Mouse (Mus musculus) CH12.LX (cell line): ENCODE results near the gene Sec24a. TPM values are rescaled to one million over a fixed set of nuclear protein-coding genes. Genes with fewer than 3 reads are reported as not detected.

Experiments
- DNase-seq: peaks from one replicate; pipeline ENCODE4 v3.0.0-alpha.2; 2013; ENCODE audit errors: extremely low read depth
- H3K27ac ChIP-seq: 2 replicates; pipeline ENCODE4 v1.5.1; 2012; ENCODE audit warnings: low read depth, mild to moderate bottlenecking, control low read depth, moderate library complexity; ENCODE audit not compliant: insufficient read depth
- H3K27me3 ChIP-seq: replicated peaks from 2 replicates; pipeline ENCODE3; 2012; ENCODE audit warnings: inconsistent platforms
- H3K36me3 ChIP-seq, 2 experiments: replicated peaks in 1 of 2; 2 replicates each; pipeline versions ENCODE3 to v1.6.1; 2012; ENCODE audit warnings: inconsistent platforms in 1 of 2, low read length in 1 of 2, mild to moderate bottlenecking in 1 of 2, mixed read lengths in 1 of 2, moderate library complexity in 1 of 2; ENCODE audit not compliant: control insufficient read depth in 1 of 2, insufficient read depth in 1 of 2
- H3K4me1 ChIP-seq, 2 experiments: 2 replicates each; pipeline ENCODE4 v1.6.1; 2012; ENCODE audit warnings: inconsistent platforms in 1 of 2, moderate library complexity in 1 of 2; ENCODE audit not compliant: insufficient read depth in 2 of 2, control insufficient read depth in 1 of 2
- H3K4me2 ChIP-seq: 2 replicates; pipeline ENCODE4 v1.6.1; 2012; ENCODE audit warnings: low read depth, mild to moderate bottlenecking, control low read depth; ENCODE audit not compliant: poor library complexity, insufficient read depth, severe bottlenecking
- H3K4me3 ChIP-seq, 3 experiments: fragments of 150-350 bp in 1 of 3; sonication (generic) in 1 of 3; replicated peaks in 1 of 3; 2 replicates each; pipeline versions ENCODE3 to v1.5.1; 2011 to 2012; ENCODE audit warnings: low read depth in 2 of 3, low read length in 2 of 3, mild to moderate bottlenecking in 2 of 3, moderate library complexity in 2 of 3, control low read depth in 1 of 3, improper control_type of control experiment in 1 of 3, inconsistent platforms in 1 of 3, mixed read lengths in 1 of 3; ENCODE audit not compliant: poor library complexity in 1 of 3
- H3K79me2 ChIP-seq: replicated peaks from 2 replicates; pipeline ENCODE4 v1.6.1; 2012; ENCODE audit warnings: mild to moderate bottlenecking, moderate library complexity; ENCODE audit not compliant: control insufficient read depth, poor library complexity, insufficient read depth, severe bottlenecking; ENCODE audit errors: extremely low read depth
- H3K9ac ChIP-seq: 2 replicates; pipeline ENCODE4 v1.6.1; 2012; ENCODE audit warnings: low read depth, mild to moderate bottlenecking, control low read depth, moderate library complexity; ENCODE audit not compliant: insufficient read depth
- H3K9me3 ChIP-seq: replicated peaks from 2 replicates; pipeline ENCODE3; 2012; ENCODE audit warnings: low read length, inconsistent platforms, mixed read lengths
- BHLHE40 ChIP-seq: IDR thresholded peaks from 2 replicates; pipeline ENCODE4 v1.6.1; 2011; ENCODE audit warnings: mild to moderate bottlenecking, low read depth, low read length, improper control_type of control experiment
- IRF4 ChIP-seq: IDR thresholded peaks from 2 replicates; pipeline ENCODE4 v1.6.1; 2014; ENCODE audit warnings: low read depth, mild to moderate bottlenecking, inconsistent platforms, low read length, improper control_type of control experiment
- JUN ChIP-seq: IDR thresholded peaks from 2 replicates; pipeline ENCODE4 v1.6.1; 2011; ENCODE audit warnings: low read depth, mild to moderate bottlenecking, low read length, improper control_type of control experiment, moderate library complexity; ENCODE audit not compliant: insufficient read depth
- MAFK ChIP-seq: IDR thresholded peaks from 2 replicates; pipeline ENCODE4 v1.6.1; 2011; ENCODE audit warnings: low read length, improper control_type of control experiment; ENCODE audit not compliant: insufficient replicate concordance
- MAZ ChIP-seq: IDR thresholded peaks from 2 replicates; pipeline ENCODE4 v1.6.1; 2012; ENCODE audit warnings: low read depth, mild to moderate bottlenecking, inconsistent platforms, low read length, improper control_type of control experiment, moderate library complexity
- MXI1 ChIP-seq: IDR thresholded peaks from 2 replicates; pipeline ENCODE4 v1.6.1; 2011; ENCODE audit warnings: mild to moderate bottlenecking, low read depth, low read length, improper control_type of control experiment
- POLR2AphosphoS2 ChIP-seq: IDR thresholded peaks from 2 replicates; pipeline ENCODE4 v1.6.1; 2011; ENCODE audit warnings: low read depth, low read length, improper control_type of control experiment
- RAD21 ChIP-seq: IDR thresholded peaks from 2 replicates; pipeline ENCODE4 v1.6.1; 2011; ENCODE audit warnings: low read depth, mild to moderate bottlenecking, low read length, improper control_type of control experiment, moderate library complexity
- UBTF ChIP-seq: IDR thresholded peaks from 2 replicates; pipeline ENCODE4 v1.6.1; 2012; ENCODE audit warnings: low read depth, mild to moderate bottlenecking, inconsistent platforms, low read length, improper control_type of control experiment, moderate library complexity
- USF1 ChIP-seq: IDR thresholded peaks from 2 replicates; pipeline ENCODE4 v1.6.1; 2014; ENCODE audit warnings: low read depth, mild to moderate bottlenecking, inconsistent platforms, low read length, improper control_type of control experiment
- ZKSCAN1 ChIP-seq: IDR thresholded peaks from 2 replicates; pipeline ENCODE4 v1.6.1; 2012; ENCODE audit warnings: low read depth, inconsistent platforms, low read length, improper control_type of control experiment, borderline replicate concordance
- ZMIZ1 ChIP-seq: IDR thresholded peaks from 2 replicates; pipeline ENCODE4 v1.6.1; 2012; ENCODE audit warnings: low read depth, mild to moderate bottlenecking, inconsistent platforms, low read length, improper control_type of control experiment
- ZNF384 ChIP-seq: IDR thresholded peaks from 2 replicates; pipeline ENCODE4 v1.6.1; 2012; ENCODE audit warnings: low read depth, low read length, improper control_type of control experiment, inconsistent platforms
- dilution Hi-C: fragments of 300-500 bp; cut with MboI; formaldehyde crosslinking; loops from 2 replicates; pipeline ENCODE4 v1.14.3; 2020; ENCODE audit warnings: low sequenced_read_pairs; ENCODE audit not compliant: extremely low pct_unique_long_range_greater_than_20kb, extremely low pct_ligation_motif_present
- in situ Hi-C: fragments of 300-500 bp; cut with MboI; formaldehyde crosslinking; loops from 3 replicates; pipeline ENCODE4 v1.14.3; 2019; ENCODE audit warnings: low sequenced_read_pairs, low pct_ligation_motif_present, low pct_unique_long_range_greater_than_20kb, mixed read lengths
- polyA plus RNA-seq: library from polyadenylated mRNA; unstranded; fragments of >175 nt; gene quantifications from 2 replicates; pipeline ENCODE4 v1.2.1, GENCODE M21; 2012; ENCODE audit warnings: low read depth; ENCODE audit not compliant: insufficient read length
- total RNA-seq, 2 experiments: library from RNA; depleted of rRNA; stranded (reverse); fragments of 300-350 nt in 1 of 2; fragments of >200 nt in 1 of 2; gene quantifications; 2 replicates each; pipeline ENCODE4 v1.2.3; 2012 to 2014

Sec24a gene
- total and polyA plus RNA-seq, 3 experiments = 5.5 to 16.8 (median 6.3) TPM

DNA sequence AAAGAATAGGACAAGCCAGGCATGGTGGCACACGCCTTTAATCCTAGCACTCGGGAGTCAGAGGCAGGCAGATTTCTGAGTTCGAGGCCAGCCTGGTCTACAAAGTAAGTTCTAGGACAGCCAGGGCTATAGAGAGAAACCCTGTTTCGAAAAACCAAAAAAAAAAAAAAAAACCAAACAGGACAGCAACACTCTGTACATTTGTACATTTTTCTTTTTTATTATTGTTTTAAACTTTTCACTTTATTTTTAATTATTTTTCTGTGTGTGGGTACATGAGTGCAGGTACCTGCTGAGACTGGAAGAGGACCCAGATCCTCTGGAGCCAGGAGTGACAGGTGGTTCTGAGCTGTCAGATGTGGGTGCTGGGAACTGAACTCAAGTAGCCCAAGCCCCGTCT lies 88.0 kb downstream of the Sec24a start:
- TF ChIP-seq ZNF384 = peak; percentile 54
- no peak for TF ChIP-seq RAD21
- no peak overlapping the region for H3K9ac ChIP-seq
- H3K4me3 ChIP-seq = no peak overlapping the region
- H3K27me3 ChIP-seq = no peaks in the 10 kb centered on the region
- in situ Hi-C loops (no loop called here), dilution Hi-C loops (no loop called here)
- no peak for DNase-seq
- no peaks in the 10 kb centered on the region for H3K36me3 ChIP-seq
- H3K4me1 ChIP-seq = peaks cover 0 to 17% of the 10 kb centered on the region in 2 experiments; a peak in 2 of 4 replicates
- no peak overlapping the region for H3K27ac ChIP-seq
- H3K4me2 ChIP-seq = no peak overlapping the region
- no peaks in the 10 kb centered on the region for H3K9me3 ChIP-seq
- no peaks in the 10 kb centered on the region for H3K79me2 ChIP-seq

DNA sequence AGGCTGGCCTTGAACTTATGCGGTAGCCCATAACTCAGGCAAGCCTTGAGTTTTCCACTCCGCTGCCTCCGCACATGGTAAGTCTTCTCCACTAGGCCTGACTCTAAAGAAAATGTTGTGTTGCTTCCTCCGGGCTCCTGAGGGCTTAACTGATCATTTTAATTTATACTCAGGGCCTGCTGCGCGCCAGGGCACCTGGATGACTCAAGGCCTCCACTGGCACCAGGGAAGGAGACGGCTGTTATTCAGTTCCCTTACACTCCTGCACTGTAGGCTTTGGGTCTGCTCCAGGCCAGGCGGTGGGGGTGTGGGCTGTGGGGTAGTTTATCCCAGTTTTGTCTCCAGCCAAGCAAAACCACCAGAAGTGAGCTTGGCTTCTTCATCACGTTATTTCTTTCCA lies 90.1 kb downstream of the Sec24a start:
- dilution Hi-C loops = no loop called here
- H3K27ac ChIP-seq = no peak overlapping the region

GRCm38 (mm10) chr11:51671376-51671775 lies 92.1 kb downstream of the Sec24a start:
- no peaks in the 10 kb centered on the region for H3K36me3 ChIP-seq
- H3K4me2 ChIP-seq = no peak overlapping the region
- H3K9me3 ChIP-seq = no peaks in the 10 kb centered on the region
- H3K9ac ChIP-seq = no peak overlapping the region
- dilution Hi-C loops = no loop called here
- no peak overlapping the region for H3K4me3 ChIP-seq
- TF ChIP-seq MAFK (no peak), ZKSCAN1 (no peak), USF1 (no peak), ZMIZ1 (no peak), JUN (no peak), MAZ (no peak)
- H3K27ac ChIP-seq = no peak overlapping the region
- no peaks in the 10 kb centered on the region for H3K79me2 ChIP-seq
- no peaks in the 10 kb centered on the region for H3K27me3 ChIP-seq
- in situ Hi-C loops = no loop called here
- DNase-seq = no peak
- peaks cover 0 to 9% of the 10 kb centered on the region in 2 experiments; a peak in 2 of 4 replicates for H3K4me1 ChIP-seq

More for the DNA sequence above, 90.1 kb downstream of the Sec24a start:
- in situ Hi-C loops = no loop called here
- no peaks in the 10 kb centered on the region for H3K79me2 ChIP-seq
- no peak overlapping the region for H3K4me3 ChIP-seq
- no peak overlapping the region for H3K9ac ChIP-seq
- H3K4me2 ChIP-seq = no peak overlapping the region
- H3K27me3 ChIP-seq = no peaks in the 10 kb centered on the region
- H3K9me3 ChIP-seq = no peaks in the 10 kb centered on the region
- TF ChIP-seq BHLHE40 (no peak), MXI1 (no peak), ZNF384 (no peak), IRF4 (no peak), UBTF (no peak), POLR2AphosphoS2 (no peak)
- H3K36me3 ChIP-seq = no peaks in the 10 kb centered on the region
- peaks cover 0 to 9% of the 10 kb centered on the region in 2 experiments; a peak in 2 of 4 replicates for H3K4me1 ChIP-seq
- DNase-seq = no peak
